Mouse (Mus musculus) bone marrow macrophage, adult 2 months (primary cell): ENCODE measurements around the gene Dnah8.

ENCODE experiments used
- CTCF ChIP-seq: IDR thresholded peaks from 2 replicates; pipeline ENCODE4 v1.5.1; 2012; ENCODE audit warnings: low read depth, mild to moderate bottlenecking, low read length, moderate library complexity
- POLR2A ChIP-seq: IDR thresholded peaks from 2 replicates; pipeline ENCODE4 v1.6.1; 2012; ENCODE audit warnings: mild to moderate bottlenecking, low read depth, low read length, borderline replicate concordance

DNA sequence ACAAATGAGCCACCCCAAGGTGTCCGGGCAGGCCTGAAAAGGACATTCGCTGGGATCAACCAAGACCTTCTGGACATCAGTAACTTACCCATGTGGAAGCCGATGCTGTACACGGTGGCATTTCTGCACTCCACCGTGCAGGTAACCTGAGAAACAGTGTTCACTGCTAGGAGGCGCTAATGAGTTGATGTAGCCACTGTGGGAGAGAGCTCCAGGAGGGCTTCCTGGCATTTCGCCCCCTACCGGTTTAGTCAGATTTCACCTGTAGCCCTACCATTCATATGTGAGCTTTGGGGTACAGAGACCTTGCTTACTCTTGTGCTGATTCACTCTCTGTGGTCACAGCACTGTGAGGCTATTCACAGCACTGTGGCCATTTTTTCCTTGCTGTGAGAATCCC lies 195.0 kb downstream of the Dnah8 start:
- TF ChIP-seq POLR2A (no peak), CTCF (no peak)
